Mouse (Mus musculus): Measurements from ENCODE around the gene Mettl6. TPM values are rescaled to one million over a fixed set of nuclear protein-coding genes. Genes with fewer than 3 reads are reported as not detected.
A peak's percentile ranks its signal among the peaks of the same experiment; 100 is the strongest.

The Mettl6 gene
- polyA plus RNA-seq, 1 experiment from 2014 or later: 70.1 TPM

DNA sequence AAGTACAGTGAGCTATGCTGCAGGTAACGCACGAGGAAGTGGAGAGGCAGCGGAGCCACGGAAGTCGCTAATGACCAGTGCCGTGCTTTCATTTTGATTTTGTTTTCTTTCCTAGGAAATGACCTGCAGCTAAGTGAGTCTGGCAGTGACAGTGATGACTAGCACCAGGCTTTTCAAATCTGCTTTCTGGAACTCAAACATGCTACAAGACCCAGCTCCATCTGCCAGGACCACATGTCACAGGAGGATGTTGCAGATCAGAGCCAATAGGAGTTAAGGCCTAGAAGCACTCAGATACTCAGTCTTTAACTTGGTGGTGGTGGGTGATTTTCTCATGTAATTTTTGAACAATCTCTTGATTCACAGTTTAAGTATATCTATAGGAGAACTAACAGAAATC is 11.6 kb upstream of the Mettl6 start:
- no peaks in the 10 kb centered on the region for H3K27me3 ChIP-seq
- H3K4me1 ChIP-seq: no peaks in the 10 kb centered on the region
- H3K9me3 ChIP-seq: no peaks in the 10 kb centered on the region
- no peak overlapping the region for H3K4me3 ChIP-seq
- H3K27ac ChIP-seq (replicated peaks): no peak overlapping the region
- no peak overlapping the region for H3K4me2 ChIP-seq (replicated peaks)
- no peak for ATAC-seq (ENCODE audit: low FRiP score, low read depth)
- H3K36me3 ChIP-seq: peaks cover 87% of the 10 kb centered on the region
- H3K9ac ChIP-seq (replicated peaks): no peak overlapping the region
- 97% methylated on average over 6 of the region's 6 CpGs for WGBS

DNA sequence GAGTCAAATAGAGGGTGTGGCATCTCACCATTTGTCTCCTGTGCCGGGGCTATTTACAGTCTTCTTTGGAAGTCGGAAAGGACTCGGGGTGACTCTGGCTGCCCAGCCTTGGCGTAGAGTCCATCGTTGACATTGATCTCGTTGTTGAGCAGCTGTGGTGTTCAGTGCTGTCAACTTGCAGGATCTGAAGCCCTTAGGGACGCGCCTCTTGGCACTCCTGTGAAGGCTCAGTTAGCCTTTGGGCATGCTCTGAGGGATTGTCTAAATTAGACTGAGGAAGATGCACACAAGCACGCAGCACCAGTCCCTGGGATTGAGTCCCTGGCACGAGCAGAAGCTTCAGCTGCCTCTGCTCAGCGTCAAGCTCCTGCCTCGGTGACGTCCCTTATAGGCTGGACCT is 8.6 kb upstream of the Mettl6 start:
- no peak overlapping the region for H3K4me3 ChIP-seq
- no peak overlapping the region for H3K9ac ChIP-seq (replicated peaks)
- WGBS: 94% methylated on average over 13 of the region's 13 CpGs
- H3K27me3 ChIP-seq: no peaks in the 10 kb centered on the region
- peaks cover 85% of the 10 kb centered on the region for H3K36me3 ChIP-seq
- H3K27ac ChIP-seq (replicated peaks): no peak overlapping the region
- no peaks in the 10 kb centered on the region for H3K9me3 ChIP-seq
- H3K4me2 ChIP-seq (replicated peaks): no peak overlapping the region
- H3K4me1 ChIP-seq: no peaks in the 10 kb centered on the region
- ATAC-seq (ENCODE audit: low FRiP score, low read depth): no peak

DNA sequence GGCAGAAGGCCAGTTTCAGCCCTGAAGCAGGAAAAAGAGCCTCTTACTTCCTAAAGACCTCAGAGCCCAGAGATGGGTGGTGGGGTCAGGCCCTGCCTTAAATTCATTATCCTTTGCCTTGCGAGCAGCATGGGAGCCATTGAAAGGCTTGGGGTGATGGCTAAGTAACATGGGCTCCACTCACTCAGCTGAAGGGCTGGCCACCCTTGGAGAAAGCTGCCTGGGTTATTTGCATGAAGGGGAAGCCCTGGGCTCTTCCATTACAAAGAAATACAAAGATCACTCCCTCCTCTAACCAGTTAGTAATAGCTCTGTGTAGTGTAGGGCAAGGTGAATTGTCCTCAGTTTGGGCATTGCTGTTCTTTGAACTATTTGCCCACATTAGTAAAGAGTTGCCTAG is 4.7 kb upstream of the Mettl6 start:
- peaks cover 53% of the 10 kb centered on the region for H3K36me3 ChIP-seq
- 94% methylated on average over 1 of the region's 1 CpGs for WGBS
- no peak overlapping the region for H3K9ac ChIP-seq (replicated peaks)
- ATAC-seq (ENCODE audit: low FRiP score, low read depth): no peak
- H3K9me3 ChIP-seq: no peaks in the 10 kb centered on the region
- peaks cover 19% of the 10 kb centered on the region for H3K4me1 ChIP-seq
- no peak overlapping the region for H3K4me3 ChIP-seq
- no peak overlapping the region for H3K4me2 ChIP-seq (replicated peaks)
- no peak overlapping the region for H3K27ac ChIP-seq (replicated peaks)
- H3K27me3 ChIP-seq: no peaks in the 10 kb centered on the region

DNA sequence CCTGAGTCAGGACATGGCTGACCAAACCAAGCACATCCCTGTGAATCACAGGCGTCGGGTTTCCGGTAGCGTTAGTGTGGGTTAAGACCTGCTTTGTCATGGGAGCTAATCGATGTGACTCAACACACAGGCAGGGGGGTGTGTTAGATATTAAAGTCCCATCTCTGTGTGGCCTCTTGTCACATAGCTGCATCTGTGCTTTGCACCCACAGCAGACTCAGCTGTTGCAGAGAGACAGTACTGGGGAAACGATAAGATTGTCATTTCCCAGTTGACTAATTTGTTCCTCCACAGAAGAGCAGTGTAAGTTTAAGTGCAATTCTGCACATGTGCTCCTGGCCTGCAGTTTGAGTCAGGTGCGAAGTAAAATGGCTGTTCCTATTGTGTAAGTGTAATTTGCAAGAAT is 1.4 kb upstream of the Mettl6 start:
- WGBS: 63% methylated on average over 7 of the region's 7 CpGs
- Histone ChIP-seq H3K4me3 (peak overlapping the region; percentile 77), H3K9ac (replicated peaks) (peak overlapping the region; percentile 90), H3K9me3 (no peaks in the 10 kb centered on the region), H3K27ac (replicated peaks) (no peak overlapping the region), H3K36me3 (peaks cover 40% of the 10 kb centered on the region), H3K4me2 (replicated peaks) (peak overlapping the region; percentile 97), H3K27me3 (no peaks in the 10 kb centered on the region), H3K4me1 (peaks cover 37% of the 10 kb centered on the region)
- ATAC-seq (ENCODE audit: low FRiP score, low read depth): no peak

DNA sequence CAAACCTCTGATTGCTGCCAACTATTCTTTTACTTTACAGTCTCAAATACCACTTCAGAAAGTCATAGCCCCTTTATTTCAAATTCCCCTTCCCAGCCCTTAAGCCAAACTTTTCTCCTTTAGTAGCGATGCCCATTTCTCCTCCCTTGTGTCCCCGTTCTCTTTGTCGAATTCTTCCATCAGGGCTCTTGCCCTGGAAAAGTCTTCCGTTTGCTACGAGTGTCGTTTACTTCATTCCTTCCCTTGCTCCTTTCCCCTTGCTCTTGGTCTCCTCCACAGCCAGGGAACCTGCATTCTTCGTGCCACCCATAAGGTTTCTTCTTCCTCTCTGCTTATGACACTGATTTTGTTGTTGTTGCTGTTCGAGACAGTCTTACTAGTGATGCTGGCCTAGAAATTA is 698 bp upstream of the Mettl6 start:
- Histone ChIP-seq H3K4me2 (replicated peaks) (peak overlapping the region; percentile 97), H3K9me3 (no peaks in the 10 kb centered on the region), H3K9ac (replicated peaks) (peak overlapping the region; percentile 90), H3K27ac (replicated peaks) (peak overlapping the region; percentile 88; the same call in 1 of the 2 replicates), H3K36me3 (peaks cover 39% of the 10 kb centered on the region), H3K4me3 (peak overlapping the region; percentile 77), H3K4me1 (peaks cover 37% of the 10 kb centered on the region), H3K27me3 (no peaks in the 10 kb centered on the region)
- 10% methylated on average over 8 of the region's 8 CpGs for WGBS
- no peak for ATAC-seq (ENCODE audit: low FRiP score, low read depth)

DNA sequence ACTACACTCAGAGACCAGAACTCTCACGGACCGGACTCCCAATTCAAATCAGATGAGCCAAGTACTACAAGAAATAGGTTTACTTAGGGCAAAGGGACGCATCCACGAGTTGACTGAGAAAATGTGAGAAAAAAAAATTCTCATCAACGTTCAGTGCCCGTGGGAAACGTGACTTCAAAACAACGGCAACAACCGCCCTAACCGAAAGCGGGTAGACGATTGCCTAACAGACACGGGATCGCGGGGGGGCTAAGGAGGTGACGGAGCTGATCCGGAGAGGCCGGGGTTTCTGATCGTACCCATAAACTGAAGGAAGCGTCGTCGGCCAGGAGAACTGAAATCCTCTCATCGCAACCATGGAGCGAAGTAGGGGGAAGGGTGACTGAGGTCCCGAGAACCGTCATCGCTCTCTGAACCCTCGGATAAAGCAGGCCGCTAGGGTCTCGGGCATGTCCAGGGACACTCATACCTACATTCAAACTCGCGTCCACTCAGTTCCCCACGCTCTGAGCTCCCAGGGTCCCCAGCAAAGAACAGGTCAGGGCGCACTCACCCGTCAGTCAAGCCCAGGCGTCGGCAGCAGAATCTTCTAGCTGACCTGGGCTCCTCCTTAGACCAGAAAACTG is 378 bp downstream of the Mettl6 start, which contains the start of gene Eaf1:
Eaf1 (plus strand) TSS at position 51 of the 626 bp plus-strand sequence.
- peaks cover 34% of the 10 kb centered on the region for H3K36me3 ChIP-seq
- H3K9me3 ChIP-seq: no peaks in the 10 kb centered on the region
- WGBS: 2% methylated on average over 37 of the region's 37 CpGs
- H3K4me1 ChIP-seq: peaks cover 37% of the 10 kb centered on the region
- H3K4me3 ChIP-seq: peak within 1 kb of the TSS; percentile 77
- peak; percentile 44 for ATAC-seq (ENCODE audit: low FRiP score, low read depth)
- no peaks in the 10 kb centered on the region for H3K27me3 ChIP-seq
- H3K27ac ChIP-seq (replicated peaks): peak within 1 kb of the TSS; percentile 88
- peak within 1 kb of the TSS; percentile 90 for H3K9ac ChIP-seq (replicated peaks)
- H3K4me2 ChIP-seq (replicated peaks): peak within 1 kb of the TSS; percentile 97

DNA sequence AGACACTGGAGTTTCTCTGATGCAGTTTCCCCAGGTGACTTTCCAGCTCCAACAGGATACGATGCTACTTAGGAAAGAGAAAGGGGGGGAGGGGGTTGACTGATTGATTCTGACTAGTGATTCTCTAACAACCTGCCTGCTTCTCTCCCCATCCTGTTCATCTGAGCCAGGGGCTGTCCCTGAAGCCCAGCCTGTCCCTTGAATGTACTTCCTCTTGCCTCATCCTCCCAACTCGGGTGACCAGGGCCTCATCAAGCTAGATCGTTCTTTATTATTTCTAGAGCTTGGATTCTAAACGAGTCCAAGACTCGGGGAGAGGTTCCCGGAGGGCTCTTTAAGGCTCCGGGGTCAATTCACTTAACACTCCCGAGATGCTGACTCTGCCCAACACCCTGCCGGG is 939 bp downstream of the Mettl6 start:
- Histone ChIP-seq H3K4me2 (replicated peaks) (peak overlapping the region; percentile 97), H3K27me3 (no peaks in the 10 kb centered on the region), H3K4me3 (peak overlapping the region; percentile 77), H3K9ac (replicated peaks) (peak overlapping the region; percentile 90), H3K9me3 (no peaks in the 10 kb centered on the region), H3K36me3 (peaks cover 36% of the 10 kb centered on the region), H3K4me1 (peaks cover 37% of the 10 kb centered on the region), H3K27ac (replicated peaks) (no peak overlapping the region)
- WGBS: 49% methylated on average over 9 of the region's 9 CpGs
- ATAC-seq (ENCODE audit: low FRiP score, low read depth): no peak

DNA sequence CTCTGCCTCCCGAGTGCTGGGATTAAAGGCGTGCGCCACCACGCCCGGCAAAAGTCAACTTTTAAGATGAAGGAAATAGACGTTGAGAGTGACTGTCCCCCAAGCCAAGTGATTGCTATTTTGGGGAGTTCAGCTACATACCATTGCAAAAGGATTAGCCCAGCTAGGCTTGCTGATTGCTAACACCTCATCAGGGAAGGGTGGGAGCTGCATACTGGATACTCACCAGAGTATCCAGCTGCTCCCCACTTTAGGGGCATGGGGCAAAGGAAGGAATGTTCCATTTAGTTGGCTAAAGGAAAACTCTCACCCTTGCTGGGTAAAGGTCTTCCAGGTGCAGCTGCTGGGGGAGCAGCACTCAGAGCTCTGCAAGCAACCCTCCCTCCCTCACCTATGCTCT is 6.8 kb downstream of the Mettl6 start:
- H3K9me3 ChIP-seq: no peaks in the 10 kb centered on the region
- H3K36me3 ChIP-seq: peaks cover 80% of the 10 kb centered on the region
- no peak overlapping the region for H3K27ac ChIP-seq (replicated peaks)
- no peak overlapping the region for H3K9ac ChIP-seq (replicated peaks)
- 94% methylated on average over 6 of the region's 6 CpGs for WGBS
- no peak overlapping the region for H3K4me3 ChIP-seq
- no peak overlapping the region for H3K4me2 ChIP-seq (replicated peaks)
- no peak for ATAC-seq (ENCODE audit: low FRiP score, low read depth)
- no peaks in the 10 kb centered on the region for H3K27me3 ChIP-seq
- peaks cover 6% of the 10 kb centered on the region for H3K4me1 ChIP-seq

DNA sequence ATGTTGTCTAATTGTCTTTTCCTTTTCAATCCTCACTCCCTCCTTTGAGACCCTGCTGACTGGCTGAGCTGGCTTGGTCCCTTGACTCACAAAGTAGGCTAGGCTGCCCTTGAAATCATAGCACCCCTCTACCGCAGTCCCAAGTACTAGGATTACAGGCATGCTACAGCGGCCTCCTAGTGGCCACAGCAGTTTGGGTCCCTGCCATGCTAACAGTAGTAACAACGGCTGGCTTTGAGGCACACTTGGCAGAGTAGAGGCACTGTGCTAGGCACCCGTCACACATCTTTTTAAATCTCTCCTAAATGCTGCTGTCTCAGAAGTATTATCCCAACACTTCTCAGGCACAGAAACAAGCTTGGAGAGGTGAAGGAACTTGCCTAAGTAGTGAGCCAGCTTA is 8.4 kb downstream of the Mettl6 start:
- H3K9me3 ChIP-seq: no peaks in the 10 kb centered on the region
- no peak overlapping the region for H3K27ac ChIP-seq (replicated peaks)
- H3K9ac ChIP-seq (replicated peaks): no peak overlapping the region
- peaks cover 82% of the 10 kb centered on the region for H3K36me3 ChIP-seq
- ATAC-seq (ENCODE audit: low FRiP score, low read depth): no peak
- no peak overlapping the region for H3K4me3 ChIP-seq
- no peaks in the 10 kb centered on the region for H3K27me3 ChIP-seq
- no peak overlapping the region for H3K4me2 ChIP-seq (replicated peaks)
- no peaks in the 10 kb centered on the region for H3K4me1 ChIP-seq
- WGBS: 80% methylated on average over 4 of the region's 4 CpGs

DNA sequence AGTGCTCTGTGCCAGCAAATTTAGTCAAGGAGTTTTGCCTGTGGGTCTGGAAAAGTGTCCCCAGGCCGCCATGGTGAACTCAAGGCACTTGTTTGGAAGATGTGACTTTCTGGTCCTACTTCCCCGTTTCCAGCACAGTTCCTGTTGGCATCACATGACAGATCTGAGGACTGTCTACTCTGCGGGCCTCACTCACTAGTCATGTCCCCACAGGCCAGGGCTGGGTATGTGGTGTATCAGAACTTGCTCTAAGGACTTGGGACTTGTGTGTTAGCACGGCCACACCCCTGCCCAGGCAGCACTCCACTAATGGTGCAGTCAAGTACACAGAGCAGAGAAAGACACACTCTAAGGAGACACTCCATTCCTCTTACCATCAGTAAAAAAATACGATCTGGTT is 12.4 kb downstream of the Mettl6 start:
- Histone ChIP-seq H3K4me2 (replicated peaks) (no peak overlapping the region), H3K9me3 (no peaks in the 10 kb centered on the region), H3K27ac (replicated peaks) (no peak overlapping the region), H3K9ac (replicated peaks) (no peak overlapping the region), H3K4me1 (no peaks in the 10 kb centered on the region), H3K4me3 (no peak overlapping the region), H3K36me3 (peaks cover 96% of the 10 kb centered on the region), H3K27me3 (no peaks in the 10 kb centered on the region)
- 90% methylated on average over 5 of the region's 5 CpGs for WGBS
- no peak for ATAC-seq (ENCODE audit: low FRiP score, low read depth)

DNA sequence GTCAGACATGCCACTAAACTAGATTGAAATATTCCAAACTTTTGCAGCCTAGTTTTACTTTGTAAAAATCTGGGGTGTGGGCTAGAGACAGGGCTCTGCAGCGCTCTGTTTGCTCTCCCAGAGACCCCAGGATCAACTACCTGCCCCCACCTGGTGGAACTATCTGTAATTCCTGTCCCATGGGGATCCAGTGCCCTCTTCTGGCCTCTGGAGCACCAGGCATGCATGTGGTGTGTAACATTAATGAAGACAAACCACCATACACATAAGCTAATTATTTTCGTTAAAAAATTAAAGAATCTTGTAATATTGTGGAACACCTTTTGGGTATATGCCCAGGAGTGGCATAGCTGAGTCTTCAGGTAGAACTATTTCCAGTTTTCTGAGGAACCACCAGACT is 21.5 kb downstream of the Mettl6 start:
- no peak overlapping the region for H3K27ac ChIP-seq (replicated peaks)
- H3K36me3 ChIP-seq: peaks cover 6% of the 10 kb centered on the region; the same call in 1 of the 2 replicates
- 80% methylated on average over 2 of the region's 2 CpGs for WGBS
- H3K4me3 ChIP-seq: no peak overlapping the region
- ATAC-seq (ENCODE audit: low FRiP score, low read depth): no peak
- no peaks in the 10 kb centered on the region for H3K9me3 ChIP-seq
- H3K27me3 ChIP-seq: no peaks in the 10 kb centered on the region
- no peak overlapping the region for H3K9ac ChIP-seq (replicated peaks)
- H3K4me2 ChIP-seq (replicated peaks): no peak overlapping the region
- H3K4me1 ChIP-seq: no peaks in the 10 kb centered on the region

DNA sequence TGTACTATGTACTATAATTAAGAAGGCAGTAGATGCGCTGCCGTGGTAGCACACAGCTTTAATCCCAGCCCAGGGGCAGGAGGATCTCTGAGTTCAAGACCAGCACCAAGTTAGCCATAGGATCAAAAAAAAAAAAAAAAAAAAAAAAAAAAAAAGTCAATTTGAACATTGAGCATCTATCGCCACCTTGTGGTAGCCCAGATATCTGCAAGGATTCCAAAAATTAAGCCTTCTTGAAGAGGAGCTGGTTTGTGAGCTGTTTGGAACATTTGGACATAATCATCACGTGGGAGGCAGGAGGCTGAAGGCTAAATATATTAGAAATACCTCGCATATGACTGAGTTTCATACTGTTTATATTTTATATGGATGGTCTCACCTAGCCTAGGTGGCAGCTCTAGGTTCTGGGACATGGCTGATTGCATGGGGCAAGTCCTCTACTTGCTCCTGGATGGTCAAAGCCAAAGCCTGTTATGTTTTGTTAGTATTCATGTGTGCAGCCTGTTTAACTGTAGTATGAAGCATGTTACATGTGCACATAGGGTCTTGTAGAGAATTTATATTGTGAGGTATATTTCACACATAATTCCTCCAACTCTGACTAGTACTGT is 22.3 kb downstream of the Mettl6 start:
- H3K9ac ChIP-seq (replicated peaks): no peak overlapping the region
- H3K36me3 ChIP-seq: no peaks in the 10 kb centered on the region
- WGBS: 9% methylated on average over 5 of the region's 5 CpGs
- H3K4me2 ChIP-seq (replicated peaks): no peak overlapping the region
- H3K4me3 ChIP-seq: no peak overlapping the region
- H3K9me3 ChIP-seq: no peaks in the 10 kb centered on the region
- H3K27ac ChIP-seq (replicated peaks): no peak overlapping the region
- ATAC-seq (ENCODE audit: low FRiP score, low read depth): no peak
- H3K27me3 ChIP-seq: no peaks in the 10 kb centered on the region
- H3K4me1 ChIP-seq: no peaks in the 10 kb centered on the region
